Mouse (Mus musculus): ENCODE measurements at regions not wholly inside any gene's neighbourhood (a gene's known extent, or its start where the extent isn't known, plus 50 kb on each side); places are given as distances from the start of the nearest gene placed in this dataset.

GRCm38 (mm10) chr9:31993631-31994601 lies 80.7 kb upstream of the Barx2 start:
- H3K4me1 ChIP-seq (replicated peaks) = peaks cover 44% of the 10 kb centered on the region
- WGBS = 66% methylated on average over 7 of the region's 7 CpGs

DNA sequence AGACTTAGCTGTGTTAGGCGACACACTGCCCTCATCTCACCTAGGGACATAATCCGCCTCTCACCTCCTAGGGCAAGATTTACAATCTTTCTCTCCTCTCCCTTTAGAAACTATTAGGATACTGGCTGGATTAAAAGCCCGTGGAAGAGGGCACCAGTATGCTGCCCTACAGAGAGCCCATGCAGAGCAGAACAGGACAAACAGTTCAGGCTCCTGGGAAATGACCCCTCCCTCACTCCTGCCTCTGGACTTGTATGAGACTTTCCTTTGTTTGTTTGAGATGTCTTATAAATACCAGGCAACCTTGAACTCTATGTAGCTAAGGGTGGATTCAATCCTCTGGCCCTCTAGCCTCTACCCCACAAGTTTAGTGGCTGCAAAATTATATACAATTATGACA lies 81.8 kb upstream of the Barx2 start:
- H3K36me3 ChIP-seq = no peaks in the 10 kb centered on the region
- no peak overlapping the region for H3K4me3 ChIP-seq
- ATAC-seq (replicated peaks; ENCODE audit: insufficient number of reproducible peaks, insufficient read depth, low FRiP score, low read depth) = no peak
- 73% methylated on average over 3 of the region's 3 CpGs for WGBS
- H3K9ac ChIP-seq = no peak overlapping the region
- H3K27me3 ChIP-seq = no peaks in the 10 kb centered on the region
- peaks cover 39% of the 10 kb centered on the region for H3K4me1 ChIP-seq (replicated peaks)
- no peak overlapping the region for H3K27ac ChIP-seq
- H3K4me2 ChIP-seq = no peak overlapping the region
- H3K9me3 ChIP-seq (replicated peaks) = no peaks in the 10 kb centered on the region

More at GRCm38 (mm10) chr9:31993631-31994601, 80.7 kb upstream of the Barx2 start:
- no peaks in the 10 kb centered on the region for H3K9me3 ChIP-seq (replicated peaks)
- H3K4me3 ChIP-seq = no peak overlapping the region
- H3K27ac ChIP-seq = no peak overlapping the region
- H3K4me2 ChIP-seq = no peak overlapping the region
- ATAC-seq (replicated peaks; ENCODE audit: insufficient number of reproducible peaks, insufficient read depth, low FRiP score, low read depth) = no peak
- no peaks in the 10 kb centered on the region for H3K36me3 ChIP-seq
- no peak overlapping the region for H3K9ac ChIP-seq
- H3K27me3 ChIP-seq = no peaks in the 10 kb centered on the region

DNA sequence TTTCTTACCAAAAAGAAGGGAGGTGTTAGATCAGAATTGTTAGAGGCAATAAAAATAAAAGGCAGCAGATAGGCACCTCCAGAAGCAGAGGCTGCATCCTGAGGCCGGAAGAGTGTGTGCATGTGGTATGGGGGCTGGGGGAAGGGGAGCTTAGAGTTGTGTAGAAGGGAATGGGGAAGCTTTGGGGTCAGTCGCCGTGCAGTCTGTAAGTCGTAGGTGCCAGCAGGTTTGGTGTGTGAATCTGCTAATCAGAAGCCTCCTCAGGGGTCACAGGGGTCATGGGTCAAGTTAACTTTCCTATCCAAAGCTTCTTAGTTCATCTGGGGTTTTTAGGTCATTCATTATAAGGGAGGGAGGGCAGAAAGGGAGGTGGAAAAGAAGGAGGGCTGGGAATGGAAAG lies 82.4 kb upstream of the Barx2 start:
- H3K27me3 ChIP-seq = no peaks in the 10 kb centered on the region
- H3K27ac ChIP-seq = peak overlapping the region; percentile 90; the same call in 1 of the 2 replicates
- H3K9ac ChIP-seq = no peak overlapping the region
- 55% methylated on average over 4 of the region's 4 CpGs for WGBS
- H3K4me2 ChIP-seq = no peak overlapping the region
- no peak overlapping the region for H3K4me3 ChIP-seq
- ATAC-seq (replicated peaks; ENCODE audit: insufficient number of reproducible peaks, insufficient read depth, low FRiP score, low read depth) = no peak
- no peaks in the 10 kb centered on the region for H3K36me3 ChIP-seq
- no peaks in the 10 kb centered on the region for H3K9me3 ChIP-seq (replicated peaks)
- peaks cover 39% of the 10 kb centered on the region for H3K4me1 ChIP-seq (replicated peaks)

DNA sequence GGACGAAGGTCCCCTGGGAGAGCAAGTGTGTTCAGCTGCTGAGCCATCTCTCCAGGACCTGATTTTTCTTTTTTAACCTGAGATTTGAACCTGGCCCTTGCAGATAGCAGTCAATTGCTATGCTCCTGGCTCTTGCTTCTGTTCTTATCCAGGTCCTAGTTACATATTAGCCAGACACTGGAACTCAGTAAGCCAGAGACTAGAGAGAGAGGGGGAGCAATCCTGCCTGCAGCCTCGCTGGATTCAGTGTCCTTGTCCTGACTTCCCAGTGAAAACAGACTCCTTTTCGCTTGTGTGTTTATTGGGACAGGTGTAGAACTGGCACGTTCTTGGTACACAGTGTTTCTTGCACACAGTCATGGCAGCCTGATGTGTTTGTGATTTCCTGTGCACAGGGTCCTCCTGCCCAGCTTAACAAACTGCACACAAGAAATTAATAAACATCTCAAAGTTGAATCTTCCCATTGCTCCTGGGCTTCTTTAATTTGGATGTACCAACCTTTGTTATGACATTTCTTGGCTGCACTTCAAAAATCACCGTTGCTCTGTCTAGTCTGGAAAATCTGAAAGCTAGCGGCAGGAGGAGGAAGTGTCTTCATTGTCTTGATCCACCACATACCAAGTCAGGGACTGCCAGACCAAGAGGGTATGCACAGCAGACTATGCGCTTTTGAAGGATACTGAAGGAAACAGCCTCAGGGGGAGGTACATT lies 83.4 kb upstream of the Barx2 start:
- Histone ChIP-seq H3K27ac (peak overlapping the region; percentile 90), H3K27me3 (no peaks in the 10 kb centered on the region), H3K4me2 (no peak overlapping the region), H3K4me1 (replicated peaks) (peaks cover 39% of the 10 kb centered on the region), H3K9ac (no peak overlapping the region), H3K36me3 (no peaks in the 10 kb centered on the region), H3K4me3 (no peak overlapping the region), H3K9me3 (replicated peaks) (no peaks in the 10 kb centered on the region)
- no peak for ATAC-seq (replicated peaks; ENCODE audit: insufficient number of reproducible peaks, insufficient read depth, low FRiP score, low read depth)
- WGBS = 45% methylated on average over 7 of the region's 7 CpGs

DNA sequence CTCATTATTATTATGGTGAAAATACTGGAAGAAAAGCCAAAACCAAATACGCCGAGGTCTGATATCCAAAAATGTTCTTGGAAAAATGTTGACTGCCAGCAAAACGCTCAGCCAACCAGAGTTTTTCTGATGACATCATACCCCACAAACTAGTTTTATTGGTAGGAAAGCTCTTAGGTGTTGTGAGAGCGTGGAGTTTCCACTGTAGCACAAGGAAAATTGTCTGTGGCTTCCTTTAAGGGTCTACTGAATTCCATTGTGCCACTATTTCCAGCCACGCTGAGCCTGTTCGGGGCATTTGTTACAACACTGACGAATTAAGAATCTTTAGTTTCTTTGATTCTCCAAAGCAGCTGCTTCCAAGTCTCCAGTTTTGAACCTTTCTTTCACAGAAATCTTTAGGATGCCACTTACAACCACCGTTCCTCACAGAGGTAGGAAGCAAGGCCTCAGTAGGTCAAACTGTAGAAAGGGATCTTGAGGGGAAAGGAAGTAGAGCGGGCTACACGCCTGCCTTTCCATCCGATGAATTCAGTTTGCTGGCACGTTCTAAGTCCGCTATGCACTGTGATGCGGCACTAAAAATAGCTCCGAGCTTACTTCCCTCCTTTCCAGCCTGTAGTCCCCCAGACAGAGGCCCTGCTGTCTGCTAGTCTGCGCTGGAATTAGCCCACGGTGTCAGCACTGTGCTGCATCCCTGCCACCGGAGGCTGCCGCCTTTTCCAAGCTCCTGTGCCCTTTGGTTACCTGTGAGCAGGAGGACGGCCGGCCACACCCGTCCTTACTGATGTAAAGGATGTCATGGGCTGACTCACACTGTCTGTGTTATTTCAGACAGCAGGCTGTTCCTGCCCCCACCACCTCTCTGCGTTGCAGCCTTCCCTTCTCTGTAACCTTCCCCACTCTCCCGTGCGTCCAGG lies 84.2 kb upstream of the Barx2 start:
- no peaks in the 10 kb centered on the region for H3K36me3 ChIP-seq
- H3K27ac ChIP-seq = peak overlapping the region; percentile 90
- no peaks in the 10 kb centered on the region for H3K27me3 ChIP-seq
- H3K4me3 ChIP-seq = peak overlapping the region; percentile 14
- H3K9me3 ChIP-seq (replicated peaks) = no peaks in the 10 kb centered on the region
- peak; percentile 88 for ATAC-seq (replicated peaks; ENCODE audit: insufficient number of reproducible peaks, insufficient read depth, low FRiP score, low read depth)
- H3K4me2 ChIP-seq = peak overlapping the region; percentile 52
- peak overlapping the region; percentile 17; the same call in 1 of the 2 replicates for H3K9ac ChIP-seq
- WGBS = 17% methylated on average over 25 of the region's 25 CpGs
- H3K4me1 ChIP-seq (replicated peaks) = peaks cover 37% of the 10 kb centered on the region

DNA sequence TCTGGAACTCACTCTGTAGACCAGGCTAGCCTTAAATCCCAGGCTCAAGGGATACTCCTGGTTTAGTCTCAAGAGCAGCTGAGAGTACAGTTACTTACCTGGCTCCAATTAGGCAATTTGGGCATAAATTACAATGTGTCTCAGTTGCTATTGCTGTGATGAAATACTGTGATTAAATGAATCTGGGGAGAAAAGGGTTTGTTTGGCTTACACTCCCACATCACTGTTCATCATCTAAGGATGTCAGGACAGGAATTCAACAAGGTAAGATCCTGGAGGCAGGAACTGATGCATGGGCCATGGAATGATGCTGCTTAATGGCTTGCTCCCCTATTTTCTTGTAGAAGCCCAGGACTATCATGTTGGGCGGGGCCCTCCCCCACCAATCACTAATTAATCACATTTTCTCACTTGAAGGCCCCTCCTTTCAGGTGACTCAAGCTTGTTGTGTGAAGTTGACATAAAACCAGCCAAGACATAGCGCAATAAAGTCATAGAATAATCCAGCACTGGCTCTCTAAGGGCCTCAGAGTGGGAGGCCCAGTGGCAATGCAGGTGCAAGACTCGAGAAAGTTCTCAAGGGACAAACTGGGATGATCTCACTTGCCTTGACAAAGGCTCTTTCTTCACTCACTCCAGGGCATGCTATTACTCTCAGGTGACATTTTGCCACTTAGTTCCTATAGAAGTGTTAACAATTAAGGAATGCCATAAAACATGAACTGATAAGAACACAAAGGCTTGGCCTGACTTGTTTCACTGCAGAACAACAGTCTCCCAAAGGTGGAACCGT lies 85.4 kb upstream of the Barx2 start:
- WGBS = 70% methylated on average over 4 of the region's 4 CpGs
- ATAC-seq (replicated peaks; ENCODE audit: insufficient number of reproducible peaks, insufficient read depth, low FRiP score, low read depth) = no peak
- H3K4me1 ChIP-seq (replicated peaks) = peaks cover 37% of the 10 kb centered on the region
- H3K27ac ChIP-seq = peak overlapping the region; percentile 90
- H3K9ac ChIP-seq = no peak overlapping the region
- no peak overlapping the region for H3K4me2 ChIP-seq
- H3K9me3 ChIP-seq (replicated peaks) = no peaks in the 10 kb centered on the region
- H3K27me3 ChIP-seq = no peaks in the 10 kb centered on the region
- no peak overlapping the region for H3K4me3 ChIP-seq
- H3K36me3 ChIP-seq = no peaks in the 10 kb centered on the region

- no peak overlapping the region for H3K4me3 ChIP-seq
- peaks cover 37% of the 10 kb centered on the region for H3K4me1 ChIP-seq (replicated peaks)
- H3K9me3 ChIP-seq (replicated peaks) = no peaks in the 10 kb centered on the region
- 56% methylated on average over 1 of the region's 1 CpGs for WGBS
- H3K4me2 ChIP-seq = no peak overlapping the region
- H3K27ac ChIP-seq = no peak overlapping the region
- H3K27me3 ChIP-seq = no peaks in the 10 kb centered on the region
- ATAC-seq (replicated peaks; ENCODE audit: insufficient number of reproducible peaks, insufficient read depth, low FRiP score, low read depth) = no peak
- no peak overlapping the region for H3K9ac ChIP-seq
- H3K36me3 ChIP-seq = no peaks in the 10 kb centered on the region
Measured at GRCm38 (mm10) chr9:31999760-32000159, 86.5 kb upstream of the Barx2 start.

DNA sequence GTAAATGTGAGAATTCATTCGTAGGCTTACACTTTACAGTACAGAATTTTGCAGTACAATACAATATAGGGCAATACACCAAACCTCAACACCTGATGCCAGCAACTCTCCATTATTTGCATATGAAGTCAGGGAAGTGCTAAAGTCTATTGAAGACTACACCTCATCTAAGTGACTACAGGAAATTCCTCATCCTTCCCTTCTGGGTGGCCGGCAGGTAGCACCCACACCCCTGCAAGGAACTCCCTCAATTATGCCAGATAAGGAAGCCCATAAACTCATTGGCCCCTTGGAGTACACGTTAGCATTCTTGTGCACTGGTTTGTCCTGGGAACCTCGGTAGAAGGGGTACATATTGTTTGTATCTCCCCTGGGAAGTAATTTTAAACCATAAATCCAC lies 89.7 kb upstream of the Barx2 start:
- Histone ChIP-seq H3K27ac (no peak overlapping the region), H3K9me3 (replicated peaks) (no peaks in the 10 kb centered on the region), H3K27me3 (no peaks in the 10 kb centered on the region), H3K4me2 (no peak overlapping the region), H3K4me3 (no peak overlapping the region), H3K4me1 (replicated peaks) (peaks cover 15% of the 10 kb centered on the region), H3K9ac (no peak overlapping the region), H3K36me3 (no peaks in the 10 kb centered on the region)
- WGBS = 69% methylated on average over 4 of the region's 4 CpGs
- no peak for ATAC-seq (replicated peaks; ENCODE audit: insufficient number of reproducible peaks, insufficient read depth, low FRiP score, low read depth)

DNA sequence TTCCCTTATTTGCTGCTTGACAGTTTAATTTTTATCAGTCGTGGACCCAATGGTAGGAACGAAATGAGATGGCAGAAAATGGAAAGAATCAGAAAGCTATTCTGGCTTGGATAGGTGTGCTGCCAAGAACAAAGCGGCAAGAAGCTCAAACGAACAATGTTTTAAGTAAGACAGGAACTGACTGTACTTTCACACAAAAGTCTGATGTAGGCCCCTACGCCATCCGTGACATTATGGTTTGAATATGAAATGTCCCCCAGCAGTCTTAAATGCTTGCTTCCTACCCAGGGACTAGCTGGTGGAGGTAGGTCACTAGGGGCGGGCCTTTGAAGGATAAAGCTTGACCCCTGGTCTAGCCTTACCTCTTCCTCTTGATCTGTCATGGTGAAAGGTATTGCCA lies 90.5 kb upstream of the Barx2 start:
- Histone ChIP-seq H3K4me1 (replicated peaks) (peaks cover 7% of the 10 kb centered on the region), H3K27ac (no peak overlapping the region), H3K9ac (no peak overlapping the region), H3K36me3 (no peaks in the 10 kb centered on the region), H3K4me2 (no peak overlapping the region), H3K4me3 (no peak overlapping the region), H3K27me3 (no peaks in the 10 kb centered on the region), H3K9me3 (replicated peaks) (no peaks in the 10 kb centered on the region)
- ATAC-seq (replicated peaks; ENCODE audit: insufficient number of reproducible peaks, insufficient read depth, low FRiP score, low read depth) = no peak
- WGBS = 93% methylated on average over 7 of the region's 7 CpGs

DNA sequence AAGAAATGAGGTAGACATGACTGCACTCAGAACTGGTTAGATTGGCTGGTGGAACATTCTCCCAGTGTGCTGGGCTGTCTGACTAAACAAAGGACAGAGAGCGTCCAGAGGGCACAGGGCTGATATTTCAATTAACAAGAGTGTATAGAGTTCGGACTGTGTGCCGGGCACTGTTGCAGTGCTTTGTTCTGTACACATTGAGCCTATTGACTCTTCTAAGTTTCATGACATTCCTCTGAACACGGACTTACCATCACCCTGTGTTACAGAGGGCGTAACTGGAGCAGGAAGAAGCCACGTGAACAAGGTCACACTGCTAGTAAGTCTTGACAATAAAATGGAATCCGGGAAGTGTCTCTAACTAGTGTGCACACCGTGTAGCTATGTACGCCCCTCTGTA lies 92.1 kb upstream of the Barx2 start:
- no peaks in the 10 kb centered on the region for H3K36me3 ChIP-seq
- H3K4me3 ChIP-seq = no peak overlapping the region
- no peak overlapping the region for H3K27ac ChIP-seq
- no peak for ATAC-seq (replicated peaks; ENCODE audit: insufficient number of reproducible peaks, insufficient read depth, low FRiP score, low read depth)
- 0 out of 2 replicates have a peak, but pooled peaks cover 3% of the 10 kb centered on the region for H3K4me1 ChIP-seq (replicated peaks)
- no peak overlapping the region for H3K4me2 ChIP-seq
- WGBS = 79% methylated on average over 9 of the region's 9 CpGs
- no peaks in the 10 kb centered on the region for H3K9me3 ChIP-seq (replicated peaks)
- no peak overlapping the region for H3K9ac ChIP-seq
- no peaks in the 10 kb centered on the region for H3K27me3 ChIP-seq

All from heart, embryonic 15.5 days (tissue).